Mouse (Mus musculus) right cerebral cortex, postnatal 10 days (tissue): ENCODE results near the gene Trim11.

Source experiments
- DNase-seq, 2 experiments: peaks; one replicate each; pipeline ENCODE4 v3.0.0; 2021; ENCODE audit warnings: low spot score in 2 of 2

Trim11 gene

DNA sequence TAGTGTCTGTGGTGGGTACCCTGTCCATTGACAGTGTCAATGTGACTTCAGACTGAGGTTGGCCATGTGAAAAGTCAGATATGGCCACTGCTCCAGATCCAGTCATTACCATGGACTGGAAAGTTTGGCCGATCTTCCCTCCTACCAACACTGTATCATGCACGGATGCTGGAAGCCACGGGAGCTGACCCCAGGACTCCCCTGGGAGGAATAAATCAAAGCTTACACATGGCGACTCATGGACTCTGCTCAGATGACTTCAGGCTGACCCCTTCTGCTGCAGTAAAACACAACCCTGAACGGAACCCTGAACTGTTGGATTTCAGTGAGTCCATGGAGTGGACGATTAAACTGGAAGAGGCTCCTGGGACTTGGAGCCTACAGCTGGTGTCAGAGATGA is 48.5 kb downstream of the Trim11 start:
- no peak for DNase-seq

DNA sequence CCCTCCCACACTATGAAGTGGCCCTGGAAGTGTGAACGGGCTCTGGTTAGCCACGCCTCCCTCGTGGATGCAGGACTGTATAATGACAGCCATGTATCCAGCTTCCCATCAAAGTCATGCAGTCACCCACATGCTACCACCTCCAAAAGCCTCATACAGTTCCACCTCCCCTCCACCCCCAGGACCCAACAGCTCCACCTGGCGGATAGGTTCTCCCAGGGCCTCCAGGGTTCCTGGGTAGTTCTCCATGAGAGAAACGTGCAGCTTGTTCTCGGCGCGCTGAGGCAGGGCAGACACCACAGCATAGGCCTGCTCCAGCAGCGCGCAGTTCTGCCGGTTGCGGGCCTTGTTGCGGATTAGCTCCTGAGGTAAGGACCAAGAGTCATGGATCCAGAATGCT is 51.1 kb downstream of the Trim11 start:
- no peak for DNase-seq
